Mouse (Mus musculus) spleen, adult 2 months (tissue): ENCODE measurements around the gene Ankrd44.

ENCODE experiments used
- CTCF ChIP-seq: fragments of 200-500 bp; IDR thresholded peaks from 2 replicates; pipeline ENCODE4 v1.5.1; 2011; ENCODE audit warnings: mild to moderate bottlenecking, inconsistent platforms; ENCODE audit not compliant: insufficient read depth, insufficient read length, insufficient replicate concordance; ENCODE audit errors: extremely low read depth
- POLR2A ChIP-seq: fragments of 200-500 bp; IDR thresholded peaks from 2 replicates; pipeline ENCODE4 v1.6.1; 2011; ENCODE audit warnings: low read depth, low read length, inconsistent platforms

DNA sequence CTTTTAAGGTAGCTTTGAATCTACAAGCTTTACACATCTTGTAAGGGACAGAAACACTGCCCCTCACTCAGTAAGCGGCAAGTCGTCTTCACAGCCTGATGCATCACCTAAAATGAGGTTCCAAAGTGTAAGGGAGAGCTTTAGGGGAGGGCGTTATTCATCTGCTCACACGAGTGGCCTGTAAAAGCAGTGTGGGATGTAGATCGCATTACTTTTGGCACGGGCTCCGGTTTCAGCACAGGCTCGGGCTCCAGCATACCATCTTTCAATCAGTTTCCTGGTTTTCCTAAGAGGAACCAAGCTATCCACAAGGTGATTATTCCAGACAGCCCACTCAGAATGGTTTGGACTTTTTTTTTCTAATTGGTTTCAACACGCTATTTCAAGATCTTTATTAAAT lies 74.6 kb downstream of the Ankrd44 start:
- TF ChIP-seq POLR2A: no peak
- no peak for TF ChIP-seq CTCF
